Mouse (Mus musculus) liver, embryonic 16.5 days (tissue): ENCODE measurements around the gene Elmo1. TPM values are rescaled to one million over a fixed set of nuclear protein-coding genes. Genes with fewer than 3 reads are reported as not detected.

Experiments
- ATAC-seq: fragments of 200-750 bp; cut with Nextera tagmentation; 2 replicates; pipeline ENCODE4 v1.8.0; 2017; ENCODE audit warnings: low read depth, mild to moderate bottlenecking, moderate number of reproducible peaks, moderate library complexity
- H3K27ac ChIP-seq: fragments of 300-500 bp; sonication (generic); 2 replicates; pipeline ENCODE4 v1.5.1; 2014; ENCODE audit warnings: mild to moderate bottlenecking, low read length
- H3K27me3 ChIP-seq: fragments of 300-500 bp; sonication (generic); 2 replicates; pipeline ENCODE4 v1.6.1; 2014; ENCODE audit warnings: low read depth, low read length, mixed read lengths; ENCODE audit not compliant: control insufficient read depth, insufficient read depth
- H3K36me3 ChIP-seq: fragments of 300-500 bp; sonication (generic); 2 replicates; pipeline ENCODE4 v1.6.1; 2014; ENCODE audit warnings: mild to moderate bottlenecking; ENCODE audit not compliant: control insufficient read depth, insufficient read depth
- H3K4me1 ChIP-seq: fragments of 300-500 bp; sonication (generic); 2 replicates; pipeline ENCODE4 v1.6.1; 2014; ENCODE audit warnings: low read depth, low read length, mixed read lengths; ENCODE audit not compliant: control insufficient read depth
- H3K4me2 ChIP-seq: fragments of 300-500 bp; sonication (generic); 2 replicates; pipeline ENCODE4 v1.6.1; 2014; ENCODE audit warnings: low read depth, low read length, mixed read lengths
- H3K4me3 ChIP-seq: fragments of 300-500 bp; sonication (generic); 2 replicates; pipeline ENCODE4 v1.5.1; 2014; ENCODE audit warnings: low read depth, mild to moderate bottlenecking, low read length
- H3K9ac ChIP-seq: fragments of 300-500 bp; sonication (generic); 2 replicates; pipeline ENCODE4 v1.6.1; 2014; ENCODE audit warnings: low read depth, low read length
- H3K9me3 ChIP-seq: fragments of 300-500 bp; sonication (generic); replicated peaks from 2 replicates; pipeline ENCODE4 v1.6.1; 2016; ENCODE audit warnings: low read length; ENCODE audit not compliant: control insufficient read depth
- WGBS: fragments of 180-500 bp; shearing (Covaris S2); extraction: QIAGEN DNeasy Blood & Tissue Kit; methylation state at CpG from one replicate; pipeline ENCODE4 v1.1.7; 2014; ENCODE audit not compliant: insufficient replicate concordance; 5-methylcytosine and 5-hydroxymethylcytosine counted together
- polyA plus RNA-seq: library from polyadenylated mRNA; unstranded; fragments of >200 nt; fragmentation: Nextera tagmentation; extraction: Ambion mirVana; gene quantifications from 2 replicates; pipeline ENCODE4 v1.2.1, GENCODE M21; 2015

The Elmo1 gene
- polyA plus RNA-seq, 1 experiment from 2014 or later: 5.8 TPM

DNA sequence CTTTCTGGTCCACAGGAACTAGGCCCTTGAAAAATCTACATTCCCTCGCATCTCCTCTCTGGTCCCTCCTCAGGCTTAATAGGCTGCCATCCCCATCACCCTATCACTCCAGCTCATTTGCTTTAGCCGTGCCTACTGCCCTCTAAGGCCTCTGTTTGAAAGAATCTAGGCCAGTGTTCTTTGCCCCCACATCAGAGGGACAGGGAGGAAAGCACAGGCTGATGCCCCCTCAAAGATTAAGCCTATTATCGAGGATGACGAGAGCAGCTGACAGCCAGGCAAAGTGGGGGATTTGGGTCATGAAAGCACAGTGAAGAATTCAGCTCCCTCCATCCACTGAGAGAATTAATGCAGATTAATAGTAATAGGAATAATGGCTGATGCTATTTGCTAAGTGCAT lies 495.5 kb downstream of the Elmo1 start:
- Histone ChIP-seq H3K27ac (no peak overlapping the region), H3K9me3 (no peaks in the 10 kb centered on the region), H3K27me3 (no peaks in the 10 kb centered on the region), H3K9ac (no peak overlapping the region), H3K4me1 (no peaks in the 10 kb centered on the region), H3K4me3 (no peak overlapping the region), H3K4me2 (no peak overlapping the region), H3K36me3 (no peaks in the 10 kb centered on the region)
- ATAC-seq: no peak
- 69% methylated on average over 4 of the region's 4 CpGs for WGBS

- Histone ChIP-seq H3K27ac (no peak overlapping the region), H3K4me1 (no peaks in the 10 kb centered on the region), H3K27me3 (no peaks in the 10 kb centered on the region), H3K4me3 (no peak overlapping the region), H3K4me2 (no peak overlapping the region), H3K9ac (no peak overlapping the region), H3K36me3 (no peaks in the 10 kb centered on the region), H3K9me3 (no peaks in the 10 kb centered on the region)
- WGBS: 47% methylated on average over 3 of the region's 3 CpGs
- no peak for ATAC-seq
These were observed 496.1 kb downstream of the Elmo1 start for GRCm38 (mm10) chr13:20586462-20586861.

DNA sequence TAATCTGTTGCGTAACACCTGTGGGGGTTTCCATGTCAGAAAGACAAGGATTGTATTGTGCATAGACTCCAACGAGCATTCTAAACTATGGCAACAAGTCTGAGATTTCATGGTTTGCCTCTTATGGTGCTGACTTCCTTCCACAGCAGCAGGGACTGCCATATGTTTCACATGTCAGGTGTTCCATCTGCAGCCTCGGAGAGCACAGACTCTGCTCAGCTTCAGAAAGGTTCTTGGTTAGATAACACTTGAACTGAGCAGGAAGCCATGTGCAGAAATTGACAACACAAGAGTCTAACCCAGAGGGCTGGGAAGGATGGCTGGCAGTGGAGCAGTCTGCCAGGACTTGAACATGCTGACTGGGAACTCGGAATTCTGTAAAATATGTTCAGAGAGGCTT lies 500.6 kb downstream of the Elmo1 start:
- ATAC-seq: no peak
- H3K27ac ChIP-seq: no peak overlapping the region
- H3K4me2 ChIP-seq: no peak overlapping the region
- H3K4me1 ChIP-seq: no peaks in the 10 kb centered on the region
- H3K27me3 ChIP-seq: no peaks in the 10 kb centered on the region
- H3K36me3 ChIP-seq: no peaks in the 10 kb centered on the region
- H3K9me3 ChIP-seq: no peaks in the 10 kb centered on the region
- H3K9ac ChIP-seq: no peak overlapping the region
- 57% methylated on average over 4 of the region's 4 CpGs for WGBS
- H3K4me3 ChIP-seq: no peak overlapping the region

- H3K9ac ChIP-seq: no peak overlapping the region
- no peaks in the 10 kb centered on the region for H3K36me3 ChIP-seq
- no peaks in the 10 kb centered on the region for H3K4me1 ChIP-seq
- H3K4me2 ChIP-seq: no peak overlapping the region
- H3K27me3 ChIP-seq: no peaks in the 10 kb centered on the region
- no peak overlapping the region for H3K27ac ChIP-seq
- WGBS: 43% methylated on average over 5 of the region's 5 CpGs
- H3K4me3 ChIP-seq: no peak overlapping the region
- ATAC-seq: no peak
- H3K9me3 ChIP-seq: no peaks in the 10 kb centered on the region
These were observed 506.9 kb downstream of the Elmo1 start for GRCm38 (mm10) chr13:20597307-20597706.

GRCm38 (mm10) chr13:20598618-20599017 lies 508.2 kb downstream of the Elmo1 start:
- H3K4me1 ChIP-seq: no peaks in the 10 kb centered on the region
- WGBS: 64% methylated on average over 3 of the region's 3 CpGs
- no peaks in the 10 kb centered on the region for H3K9me3 ChIP-seq
- no peak overlapping the region for H3K27ac ChIP-seq
- H3K9ac ChIP-seq: no peak overlapping the region
- no peaks in the 10 kb centered on the region for H3K36me3 ChIP-seq
- no peak overlapping the region for H3K4me3 ChIP-seq
- H3K4me2 ChIP-seq: no peak overlapping the region
- ATAC-seq: no peak
- H3K27me3 ChIP-seq: no peaks in the 10 kb centered on the region

DNA sequence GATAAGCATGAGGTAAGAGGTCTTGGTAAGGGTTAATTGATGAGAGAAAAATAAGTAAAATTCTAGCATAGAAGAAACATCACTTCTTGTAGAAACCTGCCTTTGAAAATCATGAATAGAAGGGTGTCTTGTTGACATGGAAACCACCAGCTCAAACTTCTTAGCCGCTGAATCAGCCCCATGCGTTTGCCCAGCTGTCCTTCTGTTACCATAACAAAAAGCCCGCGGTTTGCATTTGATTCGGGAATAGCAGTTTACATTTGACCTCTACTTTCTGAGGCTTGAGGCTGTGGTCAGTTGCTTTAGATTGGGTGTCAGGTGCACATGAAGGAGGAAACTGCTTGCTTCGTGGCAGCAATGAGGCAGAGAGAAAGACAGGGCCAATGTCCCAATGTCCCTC lies 509.9 kb downstream of the Elmo1 start:
- H3K4me1 ChIP-seq: no peaks in the 10 kb centered on the region
- WGBS: 65% methylated on average over 6 of the region's 6 CpGs
- no peak overlapping the region for H3K4me3 ChIP-seq
- H3K9ac ChIP-seq: no peak overlapping the region
- no peaks in the 10 kb centered on the region for H3K27me3 ChIP-seq
- no peak for ATAC-seq
- no peak overlapping the region for H3K27ac ChIP-seq
- H3K4me2 ChIP-seq: no peak overlapping the region
- H3K36me3 ChIP-seq: no peaks in the 10 kb centered on the region
- H3K9me3 ChIP-seq: no peaks in the 10 kb centered on the region

DNA sequence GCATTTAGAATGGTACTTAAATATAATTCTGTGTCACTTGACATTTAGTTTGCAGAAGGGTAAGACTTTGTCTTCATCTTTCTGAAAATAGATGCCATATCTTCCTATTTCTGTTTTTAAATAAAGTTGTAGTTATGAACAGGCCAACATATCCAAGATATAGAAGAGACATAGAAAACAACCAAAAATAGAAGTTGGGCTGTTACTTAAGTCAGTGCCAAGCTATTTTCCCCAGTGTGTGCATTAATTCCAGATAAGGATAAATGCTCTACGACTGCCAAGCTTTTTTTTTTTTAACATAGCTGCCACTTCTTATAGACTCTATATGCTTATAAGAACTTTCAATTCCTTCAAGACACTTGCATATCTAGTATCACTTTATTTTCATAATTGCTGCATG lies 511.0 kb downstream of the Elmo1 start:
- WGBS: 42% methylated on average over 1 of the region's 1 CpGs
- Histone ChIP-seq H3K36me3 (no peaks in the 10 kb centered on the region), H3K9me3 (no peaks in the 10 kb centered on the region), H3K9ac (no peak overlapping the region), H3K4me3 (no peak overlapping the region), H3K4me1 (no peaks in the 10 kb centered on the region), H3K27ac (no peak overlapping the region), H3K4me2 (no peak overlapping the region), H3K27me3 (no peaks in the 10 kb centered on the region)
- ATAC-seq: no peak

DNA sequence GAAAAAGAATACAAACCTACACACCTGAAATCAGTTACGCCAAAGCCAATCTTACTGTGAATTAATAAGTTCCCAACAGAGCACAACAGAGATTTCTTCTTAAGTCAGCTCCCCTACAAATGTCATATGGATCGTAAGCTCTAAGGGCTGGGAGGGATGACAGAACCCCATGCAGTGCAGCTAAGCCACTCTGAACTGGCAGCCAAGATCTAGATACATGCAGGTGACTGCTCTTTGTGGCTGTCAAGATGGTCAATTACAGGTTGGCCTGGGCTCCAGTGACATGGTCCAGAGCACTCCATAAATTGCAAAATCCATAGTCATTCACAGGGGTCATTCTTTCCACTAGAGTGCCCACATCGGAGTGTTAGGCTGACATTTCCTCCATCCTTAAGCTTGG lies 516.5 kb downstream of the Elmo1 start:
- no peaks in the 10 kb centered on the region for H3K9me3 ChIP-seq
- no peaks in the 10 kb centered on the region for H3K27me3 ChIP-seq
- H3K4me3 ChIP-seq: no peak overlapping the region
- no peak overlapping the region for H3K4me2 ChIP-seq
- no peak for ATAC-seq
- no peaks in the 10 kb centered on the region for H3K4me1 ChIP-seq
- H3K27ac ChIP-seq: no peak overlapping the region
- no peak overlapping the region for H3K9ac ChIP-seq
- WGBS: 79% methylated on average over 3 of the region's 3 CpGs
- no peaks in the 10 kb centered on the region for H3K36me3 ChIP-seq

DNA sequence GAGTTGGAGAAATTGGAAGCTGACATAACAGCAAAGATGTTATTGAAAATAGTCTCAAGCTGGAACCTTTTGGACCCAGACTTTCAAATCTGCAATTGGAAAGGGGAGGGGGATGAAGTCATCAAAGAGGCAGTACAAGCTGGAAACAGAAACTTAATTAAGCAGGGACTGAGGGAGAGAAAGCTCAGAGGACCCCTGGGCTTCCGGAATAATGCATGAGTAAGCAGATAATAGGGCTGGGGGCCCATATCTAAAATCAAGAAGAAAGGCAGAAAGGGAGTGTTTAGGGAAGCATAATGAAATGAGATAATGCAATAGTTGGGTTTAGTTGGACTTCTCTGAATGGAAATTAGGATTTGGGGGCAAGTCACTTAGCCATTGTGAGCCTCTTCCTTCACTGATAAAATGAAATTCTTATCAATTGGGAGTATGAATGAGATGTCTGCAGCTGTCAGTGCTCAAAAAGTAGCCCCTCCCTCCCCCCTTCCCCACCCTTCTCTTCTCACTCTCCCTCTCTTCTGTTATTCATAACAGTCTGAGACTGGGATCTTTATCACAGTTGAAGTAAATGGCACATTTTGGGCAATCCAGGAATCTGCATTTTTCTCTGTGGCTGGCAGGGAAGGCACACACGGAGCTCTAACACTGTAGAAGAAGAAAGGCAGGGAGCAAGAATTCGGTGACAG lies 518.8 kb downstream of the Elmo1 start:
- 42% methylated on average over 3 of the region's 3 CpGs for WGBS
- ATAC-seq: no peak
- H3K9ac ChIP-seq: no peak overlapping the region
- no peak overlapping the region for H3K4me3 ChIP-seq
- H3K27ac ChIP-seq: no peak overlapping the region
- no peaks in the 10 kb centered on the region for H3K9me3 ChIP-seq
- H3K36me3 ChIP-seq: no peaks in the 10 kb centered on the region
- no peak overlapping the region for H3K4me2 ChIP-seq
- no peaks in the 10 kb centered on the region for H3K4me1 ChIP-seq
- no peaks in the 10 kb centered on the region for H3K27me3 ChIP-seq
